Mouse (Mus musculus) ES-E14 (cell line): ENCODE measurements at regions not wholly inside any gene's neighbourhood (a gene's known extent, or its start where the extent isn't known, plus 50 kb on each side); places are given as distances from the start of the nearest gene placed in this dataset.

ENCODE experiments used
- HCFC1 ChIP-seq: IDR thresholded peaks from 2 replicates; pipeline ENCODE4 v1.6.1; 2012; ENCODE audit warnings: low read length, inconsistent platforms, borderline replicate concordance; ENCODE audit not compliant: insufficient read depth
- ZC3H11A ChIP-seq: IDR thresholded peaks from 2 replicates; pipeline ENCODE4 v1.6.1; 2012; ENCODE audit warnings: low read depth, mild to moderate bottlenecking, inconsistent platforms, low read length, borderline replicate concordance
- ZNF384 ChIP-seq: IDR thresholded peaks from 2 replicates; pipeline ENCODE4 v1.6.1; 2012; ENCODE audit warnings: low read depth, low read length, inconsistent platforms

DNA sequence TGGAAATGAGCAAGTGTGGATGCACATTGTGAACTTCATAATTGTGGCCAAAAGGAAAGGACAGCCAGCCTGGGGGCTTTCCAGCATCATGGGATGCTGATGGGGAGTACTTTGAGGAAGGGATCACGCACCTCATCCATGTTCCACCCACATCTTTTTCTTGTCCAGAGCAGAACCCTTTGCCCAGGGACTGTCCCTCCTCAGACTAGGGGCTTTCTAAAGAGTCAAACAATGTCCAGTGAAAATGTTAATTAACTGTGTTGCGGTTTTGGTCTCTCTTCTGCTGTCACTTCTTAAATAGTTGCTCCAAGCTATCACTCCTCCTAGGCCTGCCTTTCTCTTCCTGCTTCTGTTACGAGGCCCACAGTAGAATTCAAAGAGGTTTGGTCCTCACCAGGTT lies 51.6 kb upstream of the Il12b start:
- TF ChIP-seq ZNF384: no peak
- no peak for TF ChIP-seq HCFC1
- TF ChIP-seq ZC3H11A: no peak
